Mouse (Mus musculus): ENCODE data around the gene Peli3. TPM values are rescaled to one million over a fixed set of nuclear protein-coding genes. Genes with fewer than 3 reads are reported as not detected.

Peli3 gene
- polyA plus RNA-seq, 1 experiment: 0.77 TPM

- TF ChIP-seq POLR2A (IDR thresholded peaks at IDR 0.05; ENCODE audit: control insufficient read depth, low read depth, low read length) (no peak), CTCF (IDR thresholded peaks at IDR 0.05; ENCODE audit: control insufficient read depth, insufficient read depth, insufficient replicate concordance, low read depth, low read length) (no peak)
- no peak overlapping the region for H3K27ac ChIP-seq (ENCODE audit: control insufficient read depth, insufficient read depth, low read depth, low read length)
- no peaks in the 10 kb centered on the region for H3K36me3 ChIP-seq (ENCODE audit: control insufficient read depth, insufficient read depth, low read length)
These were observed 59.0 kb downstream of the Peli3 start for GRCm38 (mm10) chr19:4883961-4884360.

More at GRCm38 (mm10) chr19:4883961-4884360, 59.0 kb downstream of the Peli3 start:
- Histone ChIP-seq H3K4me3 (ENCODE audit: control insufficient read depth, low read depth, low read length) (no peak overlapping the region), H3K4me1 (ENCODE audit: control insufficient read depth, insufficient read depth, low read length) (peaks cover 5% of the 10 kb centered on the region), H3K27me3 (ENCODE audit: control insufficient read depth, insufficient read depth, low read length) (no peaks in the 10 kb centered on the region)

Other genes starting within 250 kb of the Peli3 start
- gene Gm960, start 244.5 kb downstream of the Peli3 start, polyA plus RNA-seq (2012; rRNA removed): 4.9 and 5.1 TPM in 2 replicates
- gene Sptbn2, start 232.0 kb downstream of the Peli3 start, polyA plus RNA-seq (2012; rRNA removed): 1.1 and 1.3 TPM in 2 replicates
- 218 and 233 TPM in 2 replicates for gene Rbm4b, start 186.6 kb downstream of the Peli3 start, polyA plus RNA-seq (2012; rRNA removed)
- gene Rbm4, start 149.2 kb downstream of the Peli3 start, polyA plus RNA-seq (2012; rRNA removed): 22.6 and 26.4 TPM in 2 replicates
- gene Gm21992, start 131.5 kb downstream of the Peli3 start, polyA plus RNA-seq (2012; rRNA removed): 5.9 and 9.4 TPM in 2 replicates
- gene Rbm14, start 131.5 kb downstream of the Peli3 start, polyA plus RNA-seq (2012; rRNA removed): 44.0 and 45.7 TPM in 2 replicates
- 57.9 and 66.4 TPM in 2 replicates for gene Ccs, start 103.8 kb downstream of the Peli3 start, polyA plus RNA-seq (2012; rRNA removed)
- gene Ccdc87, start 103.8 kb downstream of the Peli3 start, polyA plus RNA-seq (2012; rRNA removed): 39.4 and 40.3 TPM in 2 replicates
- gene Ctsf, start 88.0 kb downstream of the Peli3 start, polyA plus RNA-seq (2012; rRNA removed): 32.4 and 35.7 TPM in 2 replicates
- gene Actn3, start 65.2 kb downstream of the Peli3 start, polyA plus RNA-seq (2012; rRNA removed): 8.6 and 8.9 TPM in 2 replicates
- 9.2 and 10.7 TPM in 2 replicates for gene Zdhhc24, start 64.5 kb downstream of the Peli3 start, polyA plus RNA-seq (2012; rRNA removed)
- 15.5 and 16.5 TPM in 2 replicates for gene Bbs1, start 36.5 kb downstream of the Peli3 start, polyA plus RNA-seq (2012; rRNA removed)
- gene Dpp3, start 14.8 kb downstream of the Peli3 start, polyA plus RNA-seq (2012; rRNA removed): 81.8 and 95.7 TPM in 2 replicates
- 76.0 and 89.3 TPM in 2 replicates for gene Mrpl11, start 19.0 kb upstream of the Peli3 start, polyA plus RNA-seq (2012; rRNA removed)
- 1.4 and 1.5 TPM in 2 replicates for gene Npas4, start 47.2 kb upstream of the Peli3 start, polyA plus RNA-seq (2012; rRNA removed)
- 4.9 and 5.2 TPM in 2 replicates for gene Slc29a2, start 80.7 kb upstream of the Peli3 start, polyA plus RNA-seq (2012; rRNA removed)
- gene B4gat1, start 95.7 kb upstream of the Peli3 start, polyA plus RNA-seq (2012; rRNA removed): 3.7 and 4.2 TPM in 2 replicates
- gene AC124502.3, start 95.8 kb upstream of the Peli3 start, polyA plus RNA-seq (2012; rRNA removed): 0.61 and 0.98 TPM in 2 replicates
- gene Brms1, start 98.2 kb upstream of the Peli3 start, polyA plus RNA-seq (2012; rRNA removed): 200 and 216 TPM in 2 replicates
- 27.1 and 27.5 TPM in 2 replicates for gene Rin1, start 107.4 kb upstream of the Peli3 start, polyA plus RNA-seq (2012; rRNA removed)
- gene Cd248, start 125.0 kb upstream of the Peli3 start, polyA plus RNA-seq (2012; rRNA removed): 2.5 and 2.9 TPM in 2 replicates
- gene Tmem151a, start 142.4 kb upstream of the Peli3 start, polyA plus RNA-seq (2012; rRNA removed): 22.5 and 22.6 TPM in 2 replicates
- 134 and 144 TPM in 2 replicates for gene Yif1a, start 145.4 kb upstream of the Peli3 start, polyA plus RNA-seq (2012; rRNA removed)
- 42.8 and 43.5 TPM in 2 replicates for gene Cnih2, start 155.4 kb upstream of the Peli3 start, polyA plus RNA-seq (2012; rRNA removed)
- 113 and 124 TPM in 2 replicates for gene Rab1b, start 163.9 kb upstream of the Peli3 start, polyA plus RNA-seq (2012; rRNA removed)
- 92.7 and 92.9 TPM in 2 replicates for gene Klc2, start 175.4 kb upstream of the Peli3 start, polyA plus RNA-seq (2012; rRNA removed)

Measured in testis, adult 2 months (tissue).